In genomic region chr10:122618854-122619253, GRCm38 (mm10) we compare ENCODE assay signal across 17 mouse cellular contexts. TPM values are rescaled to one million over a fixed set of nuclear protein-coding genes. Genes with fewer than 3 reads are reported as not detected.
DNase-seq lines count a peak whose midpoint lies in the region; ATAC-seq and TF ChIP-seq lines count a peak whose summit lies in the region.
"Had no signal": no experiment of that assay in that cellular context is flagged by ENCODE, and none has a peak within 500 bp of the region (broad histone marks: within the 10 kb centered on the region; RNA-seq: fewer than 3 reads in every experiment).

No protein-coding gene starts in this region.

- no peaks in the 10 kb centered on the region for H3K36me3 ChIP-seq in hindbrain, embryonic 16.5 days (ENCODE audit: control insufficient read depth, insufficient read depth, low read length)
- no peaks in the 10 kb centered on the region for H3K36me3 ChIP-seq in hindbrain, embryonic 11.5 days (ENCODE audit: control insufficient read depth, insufficient read depth, low read length)
- no peaks in the 10 kb centered on the region for H3K36me3 ChIP-seq in midbrain, embryonic 10.5 days
- H3K36me3 ChIP-seq in midbrain, embryonic 15.5 days (replicated peaks): no peaks in the 10 kb centered on the region
- H3K36me3 ChIP-seq in midbrain, embryonic 13.5 days: no peaks in the 10 kb centered on the region
- no peaks in the 10 kb centered on the region for H3K36me3 ChIP-seq in stomach, postnatal 0 days (ENCODE audit: control insufficient read depth, insufficient read depth, low read length)
- H3K36me3 ChIP-seq: embryonic facial prominence, embryonic 13.5 days; heart, embryonic 13.5 days; intestine, embryonic 15.5 days had no signal

- no peak for TF ChIP-seq CTCF in stomach, postnatal 0 days (IDR thresholded peaks at IDR 0.05; ENCODE audit: low read depth)

- H3K4me2 ChIP-seq in hindbrain, embryonic 16.5 days (ENCODE audit: low read length): no peak overlapping the region
- no peak overlapping the region for H3K4me2 ChIP-seq in hindbrain, embryonic 11.5 days (replicated peaks; ENCODE audit: low read depth, low read length)
- no peak overlapping the region for H3K4me2 ChIP-seq in midbrain, embryonic 15.5 days
- no peak overlapping the region for H3K4me2 ChIP-seq in midbrain, embryonic 13.5 days (replicated peaks)
- no peak overlapping the region for H3K4me2 ChIP-seq in stomach, postnatal 0 days (replicated peaks; ENCODE audit: low read depth)
- H3K4me2 ChIP-seq: embryonic facial prominence, embryonic 13.5 days; heart, embryonic 13.5 days; intestine, embryonic 15.5 days had no signal

- TF ChIP-seq EP300 in stomach, postnatal 0 days (optimal IDR thresholded peaks at IDR 0.05): no peak

- no peak overlapping the region for H3K9ac ChIP-seq in hindbrain, embryonic 16.5 days (ENCODE audit: low read depth, low read length)
- H3K9ac ChIP-seq in hindbrain, embryonic 11.5 days (ENCODE audit: low read depth, low read length): no peak overlapping the region
- H3K9ac ChIP-seq in midbrain, embryonic 15.5 days: no peak overlapping the region
- no peak overlapping the region for H3K9ac ChIP-seq in midbrain, embryonic 13.5 days (replicated peaks)
- no peak overlapping the region for H3K9ac ChIP-seq in stomach, postnatal 0 days (ENCODE audit: low read length)
- H3K9ac ChIP-seq: embryonic facial prominence, embryonic 13.5 days; heart, embryonic 13.5 days; intestine, embryonic 15.5 days had no signal

- no peaks in the 10 kb centered on the region for H3K4me1 ChIP-seq in hindbrain, embryonic 16.5 days (ENCODE audit: control insufficient read depth, insufficient read depth, low read depth, low read length)
- no peaks in the 10 kb centered on the region for H3K4me1 ChIP-seq in hindbrain, embryonic 11.5 days (replicated peaks; ENCODE audit: control insufficient read depth, insufficient read depth, low read length)
- peaks cover 20% of the 10 kb centered on the region for H3K4me1 ChIP-seq in midbrain, embryonic 10.5 days
- H3K4me1 ChIP-seq in midbrain, embryonic 15.5 days: 0 out of 2 replicates have a peak, but pooled peaks cover 2% of the 10 kb centered on the region
- H3K4me1 ChIP-seq in midbrain, embryonic 13.5 days (replicated peaks): no peaks in the 10 kb centered on the region
- no peaks in the 10 kb centered on the region for H3K4me1 ChIP-seq in stomach, postnatal 0 days (replicated peaks; ENCODE audit: control insufficient read depth, insufficient read depth)
- H3K4me1 ChIP-seq: embryonic facial prominence, embryonic 13.5 days; intestine, embryonic 15.5 days had no signal

- DNase-seq in hindbrain, embryonic 11.5 days (ENCODE audit: low spot score): no peak
- DNase-seq in midbrain, embryonic 10.5 days (ENCODE audit: low spot score): peak; percentile 33
- DNase-seq in retina, embryonic 14.5 days (ENCODE audit: low spot score): peak; percentile 82
- no peak for DNase-seq in heart, postnatal 36 days
- DNase-seq in stomach, postnatal 0 days (ENCODE audit: low spot score): no peak
- DNase-seq: cerebellum, adult 11 months; cerebellum, postnatal 25 days; heart, postnatal 4 days; liver; lung, adult 18-20 months; thymus, adult 18-20 months had no signal

- intact Hi-C loops in heart, postnatal 36 days (cut with DNase I): no loop called here

- no peak overlapping the region for H3K4me3 ChIP-seq in hindbrain, embryonic 16.5 days (ENCODE audit: low read length)
- H3K4me3 ChIP-seq in hindbrain, embryonic 11.5 days (ENCODE audit: low read depth, low read length): no peak overlapping the region
- no peak overlapping the region for H3K4me3 ChIP-seq in midbrain, embryonic 10.5 days
- H3K4me3 ChIP-seq in midbrain, embryonic 15.5 days: no peak overlapping the region
- no peak overlapping the region for H3K4me3 ChIP-seq in midbrain, embryonic 13.5 days (replicated peaks)
- H3K4me3 ChIP-seq in stomach, postnatal 0 days (ENCODE audit: low read depth, low read length): no peak overlapping the region
- H3K4me3 ChIP-seq: embryonic facial prominence, embryonic 13.5 days; heart, embryonic 13.5 days; intestine, embryonic 15.5 days had no signal

- H3K9me3 ChIP-seq in hindbrain, embryonic 16.5 days (ENCODE audit: control insufficient read depth, low read length): no peaks in the 10 kb centered on the region
- H3K9me3 ChIP-seq in hindbrain, embryonic 11.5 days (ENCODE audit: control insufficient read depth, low read length): no peaks in the 10 kb centered on the region
- no peaks in the 10 kb centered on the region for H3K9me3 ChIP-seq in midbrain, embryonic 10.5 days (replicated peaks)
- H3K9me3 ChIP-seq in midbrain, embryonic 15.5 days: no peaks in the 10 kb centered on the region
- H3K9me3 ChIP-seq in midbrain, embryonic 13.5 days: no peaks in the 10 kb centered on the region
- no peaks in the 10 kb centered on the region for H3K9me3 ChIP-seq in stomach, postnatal 0 days (ENCODE audit: control insufficient read depth, low read length)
- H3K9me3 ChIP-seq: embryonic facial prominence, embryonic 13.5 days; heart, embryonic 13.5 days; intestine, embryonic 15.5 days had no signal

- ATAC-seq in hindbrain, embryonic 16.5 days: peak; percentile 67; the same call in 1 of the 2 replicates
- no peak for ATAC-seq in hindbrain, embryonic 11.5 days (ENCODE audit: low FRiP score)
- ATAC-seq in midbrain, embryonic 15.5 days (replicated peaks): no peak
- peak; percentile 70; the same call in 1 of the 2 replicates for ATAC-seq in midbrain, embryonic 13.5 days
- ATAC-seq in stomach, postnatal 0 days (ENCODE audit: low FRiP score, low TSS enrichment): no peak
- ATAC-seq: intestine, embryonic 15.5 days had no signal

- no peak overlapping the region for H3K27ac ChIP-seq in hindbrain, embryonic 16.5 days (ENCODE audit: low read depth, low read length)
- no peak overlapping the region for H3K27ac ChIP-seq in hindbrain, embryonic 11.5 days (ENCODE audit: low read depth, low read length)
- no peak overlapping the region for H3K27ac ChIP-seq in midbrain, embryonic 10.5 days (replicated peaks)
- no peak overlapping the region for H3K27ac ChIP-seq in midbrain, embryonic 15.5 days
- H3K27ac ChIP-seq in midbrain, embryonic 13.5 days: no peak overlapping the region
- no peak overlapping the region for H3K27ac ChIP-seq in stomach, postnatal 0 days (replicated peaks)
- H3K27ac ChIP-seq: embryonic facial prominence, embryonic 13.5 days; heart, embryonic 13.5 days; intestine, embryonic 15.5 days had no signal

- no peaks in the 10 kb centered on the region for H3K27me3 ChIP-seq in hindbrain, embryonic 16.5 days (replicated peaks; ENCODE audit: control insufficient read depth, insufficient read depth, low read length)
- no peaks in the 10 kb centered on the region for H3K27me3 ChIP-seq in hindbrain, embryonic 11.5 days (ENCODE audit: control insufficient read depth, insufficient read depth, low read length)
- H3K27me3 ChIP-seq in midbrain, embryonic 10.5 days (ENCODE audit: low read depth, poor library complexity, severe bottlenecking): no peaks in the 10 kb centered on the region
- no peaks in the 10 kb centered on the region for H3K27me3 ChIP-seq in midbrain, embryonic 15.5 days (replicated peaks)
- H3K27me3 ChIP-seq in midbrain, embryonic 13.5 days: no peaks in the 10 kb centered on the region
- H3K27me3 ChIP-seq in stomach, postnatal 0 days (ENCODE audit: control insufficient read depth, insufficient read depth, low read length): no peaks in the 10 kb centered on the region
- H3K27me3 ChIP-seq: embryonic facial prominence, embryonic 13.5 days; heart, embryonic 13.5 days; intestine, embryonic 15.5 days had no signal

- 29% methylated on average over 3 of the region's 3 CpGs for WGBS in hindbrain, embryonic 16.5 days
- WGBS in hindbrain, embryonic 11.5 days: 52% methylated on average over 3 of the region's 3 CpGs
- 23% methylated on average over 3 of the region's 3 CpGs for WGBS in midbrain, embryonic 10.5 days
- 16% methylated on average over 3 of the region's 3 CpGs for WGBS in midbrain, embryonic 15.5 days
- WGBS in midbrain, embryonic 13.5 days: 14% methylated on average over 3 of the region's 3 CpGs
- 77% methylated on average over 3 of the region's 3 CpGs for WGBS in stomach, postnatal 0 days

RNA-seq across cellular contexts. Expression of gene Ppm1h, which starts 59.7 kb away (rescaled TPM):
- polyA plus RNA-seq in hindbrain, embryonic 16.5 days (2015; fragmentation: Nextera tagmentation; extraction: Ambion mirVana): 31.4 and 33.5 TPM in 2 replicates
- polyA plus RNA-seq in hindbrain, embryonic 11.5 days (2014; fragmentation: Nextera tagmentation; extraction: Ambion mirVana): 8.1 and 9.7 TPM in 2 replicates
- 3.3 and 4.2 TPM in 2 replicates for polyA plus RNA-seq in midbrain, embryonic 10.5 days (2016; fragmentation: Nextera tagmentation; extraction: Ambion mirVana)
- polyA plus RNA-seq in midbrain, embryonic 15.5 days (2015; fragmentation: Nextera tagmentation; extraction: Ambion mirVana): 20.7 and 21.4 TPM in 2 replicates
- polyA plus RNA-seq in midbrain, embryonic 13.5 days (2015; fragmentation: Nextera tagmentation; extraction: Ambion mirVana): 12.6 and 14.8 TPM in 2 replicates
- 1 to 10 TPM; 6.7 to 7.8 TPM for total RNA-seq in heart, postnatal 36 days (2021)
- 7.5 and 7.6 TPM in 2 replicates for polyA plus RNA-seq in stomach, postnatal 0 days (2015; fragmentation: Nextera tagmentation; extraction: Ambion mirVana)

Comparison
In these comparisons a context has a peak if more than half of its experiments do, and no peak if none do; other contexts are left out.
1. ATAC-seq: peak in hindbrain, embryonic 16.5 days (single experiment) and midbrain, embryonic 13.5 days (single experiment); none in hindbrain, embryonic 11.5 days (single experiment), midbrain, embryonic 15.5 days (single experiment) and stomach, postnatal 0 days (single experiment).
2. DNase-seq: peak in midbrain, embryonic 10.5 days (single experiment) and retina, embryonic 14.5 days (single experiment); none in hindbrain, embryonic 11.5 days (single experiment), heart, postnatal 36 days (0 of 2) and stomach, postnatal 0 days (single experiment).